Mouse (Mus musculus): ENCODE results near the gene Ppif. TPM values are rescaled to one million over a fixed set of nuclear protein-coding genes. Genes with fewer than 3 reads are reported as not detected.

The Ppif gene
- polyA plus RNA-seq, 1 experiment: 14.1 TPM

DNA sequence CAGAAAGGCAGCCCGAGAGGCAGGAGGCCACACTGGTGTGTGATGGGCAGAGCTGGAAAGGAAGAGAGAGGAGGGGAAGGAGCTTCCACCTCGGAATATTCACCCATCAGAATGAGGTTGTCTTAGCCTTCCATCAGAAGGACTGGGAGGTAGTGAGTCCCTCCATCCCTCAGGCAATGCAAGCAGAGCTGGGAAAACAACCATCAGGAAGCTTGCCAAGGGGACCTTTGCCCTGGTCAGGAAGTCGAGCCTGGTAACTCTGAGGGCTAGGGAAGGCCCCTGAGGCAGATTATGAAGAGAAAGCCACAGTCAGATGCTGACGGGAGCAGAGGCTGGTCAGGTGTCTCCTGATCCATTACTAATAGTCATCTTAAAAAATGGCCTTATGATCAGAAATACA lies 31.7 kb downstream of the Ppif start:
- Histone ChIP-seq H3K4me3 (no peak overlapping the region), H3K4me2 (ENCODE audit: low read depth) (no peak overlapping the region), H3K27me3 (ENCODE audit: control insufficient read depth, insufficient read depth, insufficient read length) (no peaks in the 10 kb centered on the region), H3ac (ENCODE audit: control insufficient read depth, insufficient read length) (no peak overlapping the region), H3K36me3 (ENCODE audit: control insufficient read depth, insufficient read depth) (peaks cover 32% of the 10 kb centered on the region), H3K79me2 (ENCODE audit: control insufficient read depth, insufficient read depth) (peaks cover 37% of the 10 kb centered on the region)
- no peak for TF ChIP-seq MYOD1 (IDR thresholded peaks at IDR 0.05; ENCODE audit: control insufficient read depth in 1 of 3, insufficient read length in 2 of 3, low read depth in 2 of 3)
- peak; percentile 25 for TF ChIP-seq POLR2AphosphoS2 (IDR thresholded peaks at IDR 0.05; ENCODE audit: insufficient read length, low read depth)

DNA sequence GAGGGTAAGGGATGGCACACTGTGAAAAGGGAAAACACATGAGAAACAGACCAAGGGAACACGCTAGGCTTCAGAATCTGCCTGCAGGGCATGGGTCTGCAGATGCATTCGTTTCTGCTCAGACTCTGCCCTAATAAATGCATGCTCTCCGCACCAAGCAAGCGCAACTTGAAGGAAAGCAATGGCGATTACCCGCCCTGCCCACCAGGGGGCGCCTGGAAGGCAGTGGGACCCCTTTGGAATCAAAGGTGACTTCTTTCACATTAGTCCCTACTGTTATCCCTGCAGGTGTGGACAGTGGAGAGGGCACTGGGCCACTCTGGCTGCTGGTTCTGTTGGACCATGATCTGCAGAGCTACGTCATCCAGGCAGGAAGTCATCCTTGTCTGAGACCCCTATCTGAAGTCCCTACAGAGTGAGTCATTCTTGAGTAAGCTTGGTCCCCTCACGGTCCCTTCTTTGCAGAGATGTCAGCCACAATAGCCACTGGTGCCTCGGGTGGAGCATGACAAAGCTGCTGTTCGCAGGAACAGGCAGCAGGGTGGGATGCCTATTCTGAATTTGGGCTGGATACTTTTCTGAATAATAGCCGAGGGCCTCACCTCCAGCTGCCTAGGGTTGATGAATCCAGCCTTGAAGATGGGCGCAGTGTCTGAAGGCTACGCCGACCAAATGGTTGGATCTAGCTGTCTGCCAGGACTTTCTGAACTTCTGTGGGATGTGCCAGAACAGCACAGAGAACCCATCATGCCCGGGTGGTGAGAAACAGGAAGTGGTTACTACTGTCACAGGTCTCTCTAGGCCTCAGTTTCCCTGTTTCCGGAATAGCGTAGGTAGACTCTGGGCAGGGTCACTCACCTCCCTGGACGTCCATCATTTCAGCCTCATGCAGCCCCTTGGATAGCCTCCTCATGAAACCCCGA lies 32.5 kb downstream of the Ppif start:
- peaks cover 37% of the 10 kb centered on the region for H3K79me2 ChIP-seq (ENCODE audit: control insufficient read depth, insufficient read depth)
- H3K36me3 ChIP-seq (ENCODE audit: control insufficient read depth, insufficient read depth): peaks cover 24% of the 10 kb centered on the region
- no peak overlapping the region for H3K4me3 ChIP-seq
- H3K4me2 ChIP-seq (ENCODE audit: low read depth): no peak overlapping the region
- no peaks in the 10 kb centered on the region for H3K27me3 ChIP-seq (ENCODE audit: control insufficient read depth, insufficient read depth, insufficient read length)
- TF ChIP-seq USF1 (IDR thresholded peaks at IDR 0.05; ENCODE audit: low read depth) (no peak), POLR2A (IDR thresholded peaks at IDR 0.05; ENCODE audit: insufficient read length, low read depth) (peak; percentile 26), SRF (IDR thresholded peaks at IDR 0.05; ENCODE audit: control insufficient read depth, insufficient read length, low read depth) (no peak), MYOD1 (IDR thresholded peaks at IDR 0.05; ENCODE audit: control insufficient read depth in 1 of 3, insufficient read length in 2 of 3, low read depth in 2 of 3) (no peak), E2F4 (IDR thresholded peaks at IDR 0.05; ENCODE audit: insufficient read depth) (no peak), CEBPB (IDR thresholded peaks at IDR 0.05; ENCODE audit: insufficient read depth, poor library complexity, severe bottlenecking) (no peak), TCF12 (IDR thresholded peaks at IDR 0.05; ENCODE audit: insufficient read depth, poor library complexity, severe bottlenecking) (no peak), REST (IDR thresholded peaks at IDR 0.05; ENCODE audit: insufficient read depth, insufficient read length) (no peak), MYOG (IDR thresholded peaks at IDR 0.05; ENCODE audit: control insufficient read depth in 1 of 3, insufficient read depth in 1 of 3, insufficient read length in 2 of 3, low read depth in 2 of 3) (no peak), MAX (IDR thresholded peaks at IDR 0.05; ENCODE audit: low read depth) (no peak), POLR2AphosphoS2 (IDR thresholded peaks at IDR 0.05; ENCODE audit: insufficient read length, low read depth) (peak; percentile 26), TCF3 (IDR thresholded peaks at IDR 0.05; ENCODE audit: insufficient read length, low read depth) (no peak)
- H3ac ChIP-seq (ENCODE audit: control insufficient read depth, insufficient read length): no peak overlapping the region

DNA sequence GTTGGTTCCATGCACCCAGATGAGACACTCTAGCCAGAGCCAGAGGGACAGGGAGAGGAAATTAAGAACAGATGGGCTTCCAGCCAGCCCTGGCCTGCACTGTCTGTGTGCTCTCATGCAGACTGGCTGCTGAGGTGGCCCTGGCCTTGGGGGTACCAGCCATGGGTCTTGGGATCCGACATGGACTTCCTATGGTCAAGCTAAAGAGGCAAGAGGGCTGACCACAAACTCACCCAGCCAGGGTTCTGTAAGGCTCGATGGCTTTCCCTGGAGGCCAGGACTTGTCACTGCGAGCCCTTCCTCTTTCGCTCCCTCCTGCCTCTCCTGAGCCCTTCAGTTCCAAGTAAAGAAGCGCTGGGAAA lies 33.2 kb downstream of the Ppif start:
- Histone ChIP-seq H3K27me3 (ENCODE audit: control insufficient read depth, insufficient read depth, insufficient read length) (no peaks in the 10 kb centered on the region), H3K4me2 (ENCODE audit: low read depth) (no peak overlapping the region), H3K79me2 (ENCODE audit: control insufficient read depth, insufficient read depth) (peaks cover 37% of the 10 kb centered on the region), H3K4me3 (no peak overlapping the region), H3K36me3 (ENCODE audit: control insufficient read depth, insufficient read depth) (peaks cover 19% of the 10 kb centered on the region), H3ac (ENCODE audit: control insufficient read depth, insufficient read length) (no peak overlapping the region)
- TF ChIP-seq POLR2A (IDR thresholded peaks at IDR 0.05; ENCODE audit: insufficient read length, low read depth) (peak; percentile 12), REST (IDR thresholded peaks at IDR 0.05; ENCODE audit: insufficient read depth, insufficient read length) (no peak), CEBPB (IDR thresholded peaks at IDR 0.05; ENCODE audit: insufficient read depth, poor library complexity, severe bottlenecking) (no peak), POLR2AphosphoS2 (IDR thresholded peaks at IDR 0.05; ENCODE audit: insufficient read length, low read depth) (no peak), MYOD1 (IDR thresholded peaks at IDR 0.05; ENCODE audit: control insufficient read depth in 1 of 3, insufficient read length in 2 of 3, low read depth in 2 of 3) (no peak), USF1 (IDR thresholded peaks at IDR 0.05; ENCODE audit: low read depth) (no peak)

DNA sequence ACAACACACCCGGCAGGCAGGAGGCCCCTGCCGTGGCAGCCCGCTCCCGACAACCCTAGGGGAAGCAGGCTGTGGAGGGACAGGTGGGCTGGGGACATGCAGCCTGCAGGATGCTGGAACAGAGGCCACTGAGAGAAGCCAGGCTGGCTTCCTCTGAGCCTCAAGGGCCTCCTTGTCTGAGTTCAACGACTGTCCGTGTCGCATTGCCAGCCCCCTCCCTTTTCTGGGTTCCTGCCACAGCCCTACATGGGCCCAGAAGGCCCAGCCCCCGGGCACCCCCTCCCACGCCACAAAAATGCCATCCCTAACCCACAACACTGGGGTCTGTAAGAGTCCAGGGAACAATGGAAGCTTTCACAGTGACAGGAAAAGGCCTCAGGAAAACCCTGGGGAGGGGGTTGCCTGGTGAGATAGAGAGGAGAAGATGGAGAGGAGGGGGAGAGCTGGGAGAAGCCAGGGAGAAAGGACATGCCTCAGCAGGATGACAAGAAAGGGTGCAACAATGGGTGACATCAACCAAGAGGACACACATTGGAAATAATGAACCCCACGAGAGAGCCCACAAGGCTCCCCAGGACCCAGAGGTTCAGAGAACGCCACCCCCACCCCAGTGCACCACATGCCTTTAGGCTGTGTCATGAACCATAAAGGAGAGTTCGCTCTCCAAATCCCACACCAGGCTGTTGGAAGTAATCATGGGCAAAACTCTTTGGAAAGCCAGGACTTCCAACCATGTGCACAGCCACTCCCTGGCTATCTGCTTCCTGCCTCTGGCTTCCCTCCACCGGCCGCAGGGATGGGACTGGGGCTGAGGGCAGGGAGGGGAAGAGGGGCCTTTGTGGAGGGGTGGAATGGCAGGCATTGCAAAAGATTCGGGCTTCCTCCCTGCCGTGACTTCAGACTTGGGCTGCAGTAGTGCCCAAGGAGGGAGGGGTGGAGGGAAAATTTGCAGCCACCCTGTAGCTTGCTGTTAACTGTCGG lies 41.1 kb downstream of the Ppif start:
- H3K36me3 ChIP-seq (ENCODE audit: control insufficient read depth, insufficient read depth): peaks cover 9% of the 10 kb centered on the region
- H3ac ChIP-seq (ENCODE audit: control insufficient read depth, insufficient read length): no peak overlapping the region
- no peaks in the 10 kb centered on the region for H3K27me3 ChIP-seq (ENCODE audit: control insufficient read depth, insufficient read depth, insufficient read length)
- TF ChIP-seq REST (IDR thresholded peaks at IDR 0.05; ENCODE audit: insufficient read depth, insufficient read length) (no peak), POLR2A (IDR thresholded peaks at IDR 0.05; ENCODE audit: insufficient read length, low read depth) (no peak), SRF (IDR thresholded peaks at IDR 0.05; ENCODE audit: control insufficient read depth, insufficient read length, low read depth) (no peak), E2F4 (IDR thresholded peaks at IDR 0.05; ENCODE audit: insufficient read depth) (no peak), TCF3 (IDR thresholded peaks at IDR 0.05; ENCODE audit: insufficient read length, low read depth) (no peak), TCF12 (IDR thresholded peaks at IDR 0.05; ENCODE audit: insufficient read depth, poor library complexity, severe bottlenecking) (no peak), MYOG (IDR thresholded peaks at IDR 0.05; ENCODE audit: control insufficient read depth in 1 of 3, insufficient read depth in 1 of 3, insufficient read length in 2 of 3, low read depth in 2 of 3) (peak in 2 of 3 experiments; percentile 4 to 66), USF1 (IDR thresholded peaks at IDR 0.05; ENCODE audit: low read depth) (no peak), POLR2AphosphoS2 (IDR thresholded peaks at IDR 0.05; ENCODE audit: insufficient read length, low read depth) (peak; percentile 37), CEBPB (IDR thresholded peaks at IDR 0.05; ENCODE audit: insufficient read depth, poor library complexity, severe bottlenecking) (0 out of 2 replicates have a peak, but pooled peaks have one; percentile 49), MAX (IDR thresholded peaks at IDR 0.05; ENCODE audit: low read depth) (no peak), MYOD1 (IDR thresholded peaks at IDR 0.05; ENCODE audit: control insufficient read depth in 1 of 3, insufficient read length in 2 of 3, low read depth in 2 of 3) (peak in 2 of 3 experiments; percentile 26 to 62)
- no peak overlapping the region for H3K4me3 ChIP-seq
- peaks cover 7% of the 10 kb centered on the region for H3K79me2 ChIP-seq (ENCODE audit: control insufficient read depth, insufficient read depth)
- peak overlapping the region; percentile 68 for H3K4me2 ChIP-seq (ENCODE audit: low read depth)
